Mouse (Mus musculus): ENCODE measurements around the gene Tmbim1.
"Not testable (repeated sequence)": the region's sequence is repeated elsewhere in the genome, so short reads cannot be mapped to it uniquely, and the experiment has no call there.

The Tmbim1 gene

DNA sequence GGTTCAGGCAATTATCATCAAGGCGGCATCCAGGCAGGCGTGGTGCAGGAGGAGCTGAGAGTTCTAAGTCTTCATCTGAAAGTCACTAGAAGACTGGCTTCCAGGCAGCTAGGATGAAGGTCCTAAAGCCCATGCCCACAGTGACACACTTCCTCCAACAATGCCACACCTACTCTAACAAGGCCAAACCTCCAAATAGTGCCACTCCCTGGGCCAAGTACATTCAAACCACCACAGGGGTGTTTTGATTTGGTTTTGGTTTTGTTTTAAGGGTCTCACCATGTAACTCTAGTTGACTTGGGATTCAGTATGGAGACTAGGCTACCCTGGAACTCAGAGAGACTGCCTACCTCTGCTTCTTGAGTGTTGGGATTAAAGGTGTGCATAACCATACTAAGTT, at the start of gene Tmbim1:
Gene Tmbim1, minus strand, starts transcription at position 101 of the 400 bp plus-strand sequence.
- DNase-seq (ENCODE audit: extremely low read depth, insufficient read length, low spot score), result no peak

DNA sequence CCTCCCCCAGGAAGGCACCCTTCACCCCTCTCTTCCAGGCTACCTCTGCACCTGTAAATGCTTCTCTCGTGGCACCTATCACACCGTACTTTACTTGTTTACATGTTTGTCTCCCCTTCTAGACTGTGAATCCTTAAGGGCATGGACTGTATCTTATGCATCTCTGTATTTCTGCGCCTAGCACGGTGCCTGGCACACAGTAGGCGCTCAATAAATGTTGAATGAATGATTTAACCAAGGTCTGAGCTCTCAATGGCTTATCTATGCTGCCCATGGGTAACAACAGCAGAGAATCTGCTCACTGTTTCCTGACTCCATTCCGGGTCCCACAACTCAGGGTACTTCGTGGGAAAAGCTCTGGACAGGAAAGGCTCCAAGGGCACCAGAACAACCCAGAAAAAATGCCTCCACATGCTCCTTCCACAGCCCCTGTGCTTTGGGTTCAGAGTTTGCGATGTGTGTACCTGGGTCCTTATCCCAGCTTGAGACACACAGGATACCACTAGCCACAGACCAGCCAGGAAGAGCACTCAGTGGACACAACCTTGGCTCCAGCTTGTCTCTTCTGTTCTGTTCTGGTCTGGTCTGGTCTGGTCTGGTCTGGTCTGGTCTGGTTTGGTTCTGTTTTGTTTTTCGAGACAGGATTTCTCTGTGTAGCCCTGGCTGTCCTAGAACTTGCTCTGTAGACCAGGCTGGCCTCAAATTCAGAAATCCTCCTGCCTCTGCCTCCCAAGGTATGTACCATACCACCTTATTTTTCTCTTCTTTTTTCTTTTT, 48.2 kb upstream of the Tmbim1 start:
- DNase-seq (ENCODE audit: extremely low read depth, insufficient read length, low spot score), result no peak

DNA sequence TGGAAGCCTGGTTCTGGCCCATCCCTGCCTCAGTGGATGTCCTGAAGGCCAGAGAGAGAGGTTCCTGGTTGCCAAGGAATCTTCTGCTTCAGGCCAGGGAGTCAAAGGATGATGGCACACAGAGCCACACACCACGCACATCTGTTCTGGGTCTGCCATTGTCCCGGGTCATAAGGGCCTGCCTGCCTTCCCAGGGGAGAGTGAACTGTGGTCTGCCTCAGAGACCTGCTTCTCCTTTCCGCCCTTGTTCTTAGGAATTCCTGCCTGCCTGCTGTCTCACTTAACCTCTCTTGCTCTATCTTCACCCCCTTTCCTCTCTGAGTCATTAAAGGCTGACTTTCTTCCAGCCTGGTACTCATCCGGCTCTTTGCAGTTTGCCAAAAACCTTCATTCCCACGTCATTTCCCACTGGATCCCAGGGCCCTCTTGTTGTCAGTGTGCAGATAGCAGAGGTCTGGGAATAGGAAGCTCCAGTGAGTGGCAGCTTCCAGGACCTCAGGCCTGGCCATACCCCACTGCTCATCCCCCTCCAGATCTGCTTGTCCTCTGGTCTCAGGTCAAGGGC, 47.2 kb upstream of the Tmbim1 start:
- DNase-seq (ENCODE audit: extremely low read depth, insufficient read length, low spot score), result peak; percentile 71

DNA sequence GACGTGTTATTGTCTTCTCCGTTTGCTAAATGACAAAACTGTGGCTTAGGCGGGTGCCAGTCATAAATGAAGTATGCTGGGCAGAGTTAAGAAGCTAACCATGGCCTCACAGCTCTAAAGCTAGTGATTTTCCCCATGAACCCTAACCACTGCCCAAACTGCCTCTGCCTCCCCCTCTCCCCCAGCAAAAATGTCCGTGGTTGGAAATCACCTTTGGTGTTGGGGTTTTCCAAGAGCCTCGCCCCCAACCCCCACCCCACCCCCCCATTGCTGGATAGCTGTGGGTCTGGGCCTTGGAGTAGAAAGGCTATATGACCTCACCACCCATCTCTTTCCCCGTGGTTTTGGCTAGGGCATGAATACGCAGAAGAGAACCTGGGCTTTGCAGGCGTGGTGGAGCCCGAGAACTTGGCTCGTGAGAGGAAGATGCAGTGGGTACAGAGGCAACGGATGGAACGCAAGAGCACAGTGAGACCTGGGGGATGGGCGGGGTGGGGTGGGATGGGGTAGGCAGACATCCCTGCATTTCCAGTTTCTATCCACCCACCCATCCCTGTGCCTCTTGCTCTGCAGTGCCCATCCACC, 45.9 kb upstream of the Tmbim1 start:
- no peak for DNase-seq (ENCODE audit: extremely low read depth, insufficient read length, low spot score)

DNA sequence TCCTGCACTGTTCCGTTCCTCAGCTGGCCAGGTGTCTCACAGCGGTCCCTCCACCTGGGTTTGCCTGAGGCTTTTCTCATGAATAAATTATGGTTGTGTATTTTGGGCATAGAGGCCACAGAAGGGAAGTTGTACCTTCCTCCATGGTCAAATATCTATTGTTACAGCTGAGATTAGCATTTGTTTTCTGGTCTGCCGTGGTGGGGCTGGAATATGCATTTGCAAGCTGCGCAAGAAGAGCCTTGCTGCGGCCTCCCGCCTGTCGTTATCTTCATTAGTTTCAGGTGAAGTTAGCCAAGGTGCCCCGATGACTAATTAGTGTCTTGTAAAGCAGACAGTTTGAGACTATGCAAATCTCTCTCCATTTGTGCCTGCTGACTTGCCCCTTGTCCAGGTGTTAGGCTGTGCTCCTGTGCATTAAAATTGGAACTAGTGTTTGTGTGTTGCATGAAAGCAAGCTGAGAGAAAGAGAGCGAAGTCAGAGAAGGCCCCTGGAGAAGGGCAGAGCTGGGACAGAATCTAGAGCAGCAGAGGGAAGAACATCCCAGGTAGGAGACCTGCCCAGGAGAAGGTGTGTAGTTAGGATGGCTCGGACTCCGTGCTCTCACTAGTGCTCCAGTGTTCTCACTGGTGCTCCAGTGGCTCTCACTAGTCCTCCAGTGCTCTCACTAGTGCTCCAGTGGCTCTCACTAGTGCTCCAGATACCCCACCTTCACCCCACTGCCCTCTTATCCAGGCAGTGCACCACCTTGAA, 38.9 kb upstream of the Tmbim1 start:
- no peak for DNase-seq (ENCODE audit: extremely low read depth, insufficient read length, low spot score)

DNA sequence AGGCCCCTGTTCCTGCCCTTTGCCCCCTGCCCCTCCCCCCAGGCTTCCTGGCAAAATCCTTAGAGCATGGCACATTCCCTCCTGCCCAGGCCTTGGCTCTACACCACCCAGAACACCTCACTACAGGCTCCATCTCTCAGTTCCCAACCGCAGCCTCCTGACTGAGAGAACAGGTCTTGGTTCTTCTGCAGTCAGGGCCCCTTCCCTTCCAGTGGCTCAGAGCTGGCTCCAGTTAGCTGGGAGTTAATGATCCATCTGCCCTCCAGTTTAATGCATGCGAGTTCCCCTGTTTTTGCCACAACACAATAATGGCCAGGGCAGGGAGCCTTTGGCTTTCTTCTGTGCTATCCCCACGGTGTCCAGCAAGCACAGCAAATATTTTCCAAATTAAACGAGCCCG, 37.7 kb upstream of the Tmbim1 start:
- DNase-seq (ENCODE audit: extremely low read depth, insufficient read length, low spot score), result no peak

DNA sequence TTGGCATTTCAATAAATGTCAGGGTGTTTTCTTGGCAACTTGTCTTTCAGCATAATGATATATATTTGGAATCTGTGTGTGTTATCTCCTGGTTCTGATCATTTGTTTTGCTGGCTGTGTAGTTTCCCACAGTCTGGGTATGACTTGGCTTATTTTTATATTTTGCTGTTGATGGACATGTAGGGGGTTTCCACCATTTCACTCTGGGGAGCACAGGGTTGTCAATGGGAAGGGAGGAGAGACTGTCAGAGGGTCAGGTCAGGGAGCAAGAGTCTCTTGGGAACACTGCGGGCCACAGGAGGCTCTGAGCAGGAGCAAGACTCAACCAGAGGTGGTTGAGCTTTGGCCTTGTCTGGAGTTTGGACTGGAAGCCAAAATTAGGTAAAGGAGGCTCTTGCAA, 36.9 kb upstream of the Tmbim1 start:
- DNase-seq (ENCODE audit: extremely low read depth, insufficient read length, low spot score), result no peak

DNA sequence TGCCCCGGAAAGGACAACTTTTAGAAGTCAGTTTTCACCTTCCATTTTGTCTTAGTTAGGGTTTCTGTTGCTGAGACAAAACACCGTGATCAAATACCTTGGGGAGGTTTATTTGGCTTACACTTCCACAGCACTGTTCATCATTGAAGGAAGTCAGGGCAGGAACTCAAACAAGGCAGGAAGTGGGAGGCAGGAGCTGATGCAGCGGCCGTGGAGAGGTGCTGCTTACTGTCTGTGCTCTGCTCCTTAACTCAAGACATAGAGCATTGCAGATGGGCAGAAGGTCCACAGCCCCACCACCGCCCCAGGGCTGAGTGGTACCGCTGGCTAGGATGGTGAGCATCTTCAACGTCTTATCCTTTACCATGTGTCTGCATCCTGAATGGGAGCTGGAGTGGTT, 36.5 kb upstream of the Tmbim1 start:
- no peak for DNase-seq (ENCODE audit: extremely low read depth, insufficient read length, low spot score)

DNA sequence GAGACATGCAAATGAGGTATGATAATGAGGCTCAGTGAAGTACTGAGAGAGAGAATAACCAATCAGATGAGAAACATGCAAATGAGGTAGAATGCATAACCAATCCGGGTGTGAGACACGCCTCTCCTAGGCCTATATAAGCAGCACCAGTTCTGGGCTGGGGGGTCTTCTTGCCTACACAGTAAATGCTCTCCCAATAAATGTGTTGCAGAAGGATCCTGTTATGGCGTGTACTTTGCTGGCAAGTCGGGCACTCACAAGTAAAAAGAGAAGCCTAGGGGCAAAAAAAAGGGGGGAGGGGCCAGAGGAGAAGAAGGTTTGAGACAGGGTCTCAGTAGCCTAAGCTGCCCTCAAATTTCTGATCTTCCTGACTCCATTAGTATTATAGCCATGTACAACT, 35.6 kb upstream of the Tmbim1 start:
- DNase-seq (ENCODE audit: extremely low read depth, insufficient read length, low spot score), result not testable (repeated sequence)

DNA sequence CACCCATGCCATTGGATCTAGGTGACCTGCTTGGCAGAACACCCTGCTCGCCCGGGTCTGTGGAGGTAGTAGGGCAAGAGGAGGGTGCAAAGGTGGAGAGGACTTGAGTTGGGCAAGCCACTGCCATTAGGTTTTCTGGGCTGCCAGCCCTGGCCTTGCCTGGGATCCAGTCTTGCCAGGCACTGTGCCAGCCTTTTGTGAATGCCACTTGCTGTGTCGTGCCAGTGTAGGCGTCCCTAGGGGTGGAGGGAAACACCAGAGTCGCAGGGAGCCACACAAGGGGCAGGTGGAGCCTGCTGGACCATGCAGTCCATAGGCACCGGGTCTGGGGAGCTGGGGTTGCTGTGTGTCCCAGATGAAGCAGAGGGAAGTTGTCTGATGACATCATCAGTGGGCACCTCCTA, 34.9 kb upstream of the Tmbim1 start:
- DNase-seq (ENCODE audit: extremely low read depth, insufficient read length, low spot score), result no peak

DNA sequence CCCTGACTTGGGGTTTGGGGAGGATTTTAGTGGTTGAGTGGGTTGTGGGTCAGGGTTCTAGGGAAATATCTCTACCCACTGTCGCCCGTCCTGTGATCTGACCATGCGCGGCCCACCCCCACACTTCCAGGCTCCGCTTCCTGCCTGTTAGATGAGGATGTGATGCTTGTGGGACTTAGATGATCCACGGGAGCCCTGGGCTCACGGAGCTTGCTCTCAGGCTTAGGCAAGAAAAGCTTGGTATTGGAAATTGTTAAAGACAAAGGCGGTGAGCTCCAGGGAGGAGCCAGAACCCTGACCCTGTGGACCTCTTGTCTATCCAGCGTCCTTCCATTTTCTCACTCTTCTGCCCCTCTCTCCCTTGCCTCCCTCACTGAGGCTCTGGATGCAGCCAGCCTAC, 34.5 kb upstream of the Tmbim1 start:
- DNase-seq (ENCODE audit: extremely low read depth, insufficient read length, low spot score), result no peak

DNA sequence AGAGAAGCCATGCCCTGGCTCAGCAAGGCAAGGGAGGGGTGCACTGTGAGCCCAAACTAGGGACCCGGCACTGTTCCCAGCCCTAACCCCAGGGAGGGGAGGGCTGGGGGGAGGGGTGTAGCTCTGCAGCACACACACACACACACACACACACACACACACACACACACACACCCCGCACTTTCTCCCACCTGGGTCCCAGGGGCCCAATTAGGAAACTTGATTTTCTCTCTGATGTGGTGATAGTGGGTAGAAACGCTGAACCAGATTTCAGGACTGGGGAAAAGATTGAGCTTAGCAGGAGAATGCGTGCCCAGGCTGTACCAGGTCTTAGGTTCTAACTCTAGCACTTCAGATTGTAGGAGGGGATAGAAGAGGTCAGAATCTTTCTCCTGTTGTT, 33.2 kb upstream of the Tmbim1 start:
- DNase-seq (ENCODE audit: extremely low read depth, insufficient read length, low spot score), result no peak

DNA sequence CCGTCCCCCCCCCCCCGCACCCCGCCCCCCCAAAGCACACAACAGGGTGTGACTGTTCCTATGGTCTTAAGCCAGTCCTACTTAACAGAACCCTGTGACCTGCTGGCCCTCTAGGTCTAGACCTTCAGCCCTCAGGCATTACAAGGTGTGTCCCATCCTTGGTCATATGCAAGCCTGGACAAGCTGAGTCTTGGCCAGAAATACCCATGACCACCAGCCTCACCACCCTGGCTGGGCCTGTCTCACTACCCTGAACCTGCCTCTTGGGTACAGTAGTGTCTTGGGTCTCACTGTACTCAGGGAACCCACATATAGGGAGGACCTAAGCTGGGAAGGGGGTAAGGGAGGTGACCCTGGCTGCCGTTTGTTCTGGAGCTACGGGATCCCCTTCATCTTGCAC, 32.6 kb upstream of the Tmbim1 start:
- DNase-seq (ENCODE audit: extremely low read depth, insufficient read length, low spot score), result no peak

DNA sequence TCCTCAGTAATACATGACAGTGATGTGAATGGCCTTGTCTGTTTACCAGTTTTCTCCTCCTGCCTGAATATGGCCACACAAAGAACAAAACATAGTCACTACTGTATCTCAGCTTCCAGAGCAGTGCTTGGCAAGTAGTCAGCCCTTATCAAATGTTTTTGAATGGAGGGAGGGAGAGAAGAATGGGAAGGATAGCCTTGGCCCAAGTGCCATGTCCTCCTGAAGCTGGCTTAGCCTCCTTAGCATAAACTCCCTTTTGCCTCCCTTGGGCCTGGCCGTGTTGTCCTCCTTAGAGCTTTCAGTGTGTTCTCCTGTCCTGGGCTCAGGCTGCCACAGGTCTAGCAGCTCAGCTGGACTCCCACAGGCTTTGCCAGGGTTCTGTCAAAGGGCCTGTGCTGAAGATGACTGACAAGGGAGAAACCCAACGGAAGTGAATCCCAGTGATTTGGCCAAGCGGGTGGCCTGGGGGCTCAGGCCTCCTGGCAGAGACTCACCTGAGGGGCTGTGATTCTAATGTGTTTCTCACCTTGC, 31.9 kb upstream of the Tmbim1 start:
- DNase-seq (ENCODE audit: extremely low read depth, insufficient read length, low spot score), result no peak

DNA sequence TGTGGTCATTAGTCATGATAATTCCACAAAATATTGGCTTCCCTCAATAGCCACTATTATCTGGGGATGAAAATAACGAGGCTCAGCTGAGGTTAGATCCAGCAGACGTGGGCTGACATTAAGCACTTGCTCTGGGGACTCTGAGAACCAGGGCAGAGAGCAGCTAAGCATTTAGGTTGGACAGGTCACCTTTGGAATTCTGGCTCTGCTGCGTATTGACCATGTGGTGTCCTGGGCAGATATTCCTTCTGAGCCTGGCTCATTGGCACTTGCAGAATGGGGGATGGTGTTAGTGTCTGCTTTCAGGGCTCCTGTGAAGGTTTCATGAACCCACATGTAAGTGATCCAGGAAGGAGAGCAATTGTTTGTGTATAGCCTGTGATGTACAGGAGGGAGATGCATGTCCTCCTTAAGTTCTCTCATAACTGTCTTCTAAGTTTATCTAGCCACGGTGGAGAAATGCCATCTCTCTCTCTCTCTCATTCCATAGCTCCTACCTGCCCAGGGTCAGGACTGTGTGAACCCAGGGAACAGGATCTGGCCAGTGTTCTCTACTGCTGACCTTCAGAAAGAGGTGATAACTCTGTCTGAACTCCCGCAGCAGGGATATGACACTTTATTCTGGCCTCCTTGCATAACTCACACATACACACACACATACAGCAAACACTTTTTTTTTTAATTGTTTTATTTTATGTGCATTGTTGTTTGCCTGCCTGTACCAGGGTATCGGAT, 30.2 kb upstream of the Tmbim1 start:
- DNase-seq (ENCODE audit: extremely low read depth, insufficient read length, low spot score), result no peak

DNA sequence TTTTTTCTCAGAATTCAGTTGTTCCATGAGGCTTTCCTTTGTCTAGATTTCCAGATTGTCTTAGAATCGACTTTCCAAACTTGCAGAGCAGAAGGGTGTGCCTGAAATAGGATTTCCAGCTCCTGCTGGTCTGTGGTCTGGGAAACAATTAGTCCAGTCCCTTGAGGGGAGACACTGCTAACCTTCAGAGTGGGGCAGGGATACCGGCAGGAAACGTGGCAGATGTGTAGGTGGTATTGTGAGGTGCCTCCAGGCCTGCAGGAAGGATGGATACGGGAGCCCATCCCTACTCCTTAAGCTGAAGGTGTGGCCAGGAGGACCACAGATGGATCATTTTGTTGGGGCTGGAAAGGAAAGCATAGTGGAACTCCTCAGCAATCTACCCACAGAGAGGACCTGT, 29.6 kb upstream of the Tmbim1 start:
- DNase-seq (ENCODE audit: extremely low read depth, insufficient read length, low spot score), result no peak

DNA sequence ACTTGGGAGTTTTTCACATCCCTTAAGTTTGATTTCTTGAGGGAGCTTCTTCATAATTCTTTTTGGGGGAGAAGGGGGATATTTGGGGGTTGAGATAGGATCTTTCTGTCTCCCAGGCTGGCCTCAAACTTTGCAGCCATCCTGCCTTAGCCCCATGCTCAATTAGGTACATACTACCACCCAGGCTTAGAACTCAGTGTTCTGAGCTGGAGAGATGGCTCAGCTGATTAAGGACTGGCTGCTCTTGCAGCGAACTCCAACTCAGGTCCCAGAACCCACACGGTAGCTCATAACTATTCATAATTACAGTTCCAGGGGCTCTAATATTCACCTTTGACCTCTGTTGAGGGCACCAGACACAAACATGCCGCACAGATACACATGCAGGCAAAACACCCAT, 29.2 kb upstream of the Tmbim1 start:
- DNase-seq (ENCODE audit: extremely low read depth, insufficient read length, low spot score), result no peak

DNA sequence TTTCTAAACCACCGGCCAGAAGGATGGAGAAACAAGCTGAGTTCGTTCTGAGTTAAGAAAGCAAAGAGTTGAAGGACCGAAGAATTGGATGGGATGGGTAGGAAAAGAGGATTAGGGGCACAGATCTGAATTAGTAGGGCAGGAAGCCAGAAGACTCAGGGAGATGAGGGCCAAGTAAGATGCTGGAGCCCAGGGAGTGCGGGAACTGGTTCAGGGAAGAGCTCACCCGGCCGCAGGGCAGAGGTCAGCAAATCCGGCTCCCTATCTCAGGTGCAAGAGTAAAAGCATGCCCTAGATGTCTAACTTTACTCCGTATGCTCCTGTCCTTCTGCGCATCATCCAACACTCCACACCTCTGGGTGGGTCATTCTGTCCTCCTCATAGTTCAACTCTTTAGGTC, 27.5 kb upstream of the Tmbim1 start:
- no peak for DNase-seq (ENCODE audit: extremely low read depth, insufficient read length, low spot score)

DNA sequence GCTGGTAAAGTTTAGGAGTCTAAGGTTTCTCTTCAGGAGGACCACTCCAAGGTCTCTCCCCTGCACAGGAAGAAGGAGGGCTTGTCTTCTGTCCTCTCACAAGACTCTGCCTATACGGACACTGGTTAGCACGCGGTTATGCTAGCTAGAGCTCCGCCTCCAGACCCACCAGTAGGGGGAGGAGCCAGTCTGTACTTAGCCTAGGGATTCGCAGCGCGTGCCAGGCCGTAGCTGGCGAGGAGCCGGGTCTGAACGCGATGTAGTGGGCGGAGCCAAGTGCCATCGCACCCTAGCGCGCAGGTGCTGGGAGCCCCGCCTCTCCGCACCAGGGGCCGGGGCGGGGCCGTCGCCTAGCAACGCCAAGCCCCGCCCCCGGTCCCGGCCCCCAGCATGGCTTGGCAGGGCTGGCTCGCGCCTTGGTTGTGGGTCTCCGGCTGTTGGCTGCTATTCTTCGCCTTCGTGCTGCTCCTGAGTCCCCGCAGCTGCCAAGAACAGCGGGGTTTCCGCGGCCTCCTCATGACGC, 26.9 kb upstream of the Tmbim1 start:
- peak; percentile 100 for DNase-seq (ENCODE audit: extremely low read depth, insufficient read length, low spot score)

DNA sequence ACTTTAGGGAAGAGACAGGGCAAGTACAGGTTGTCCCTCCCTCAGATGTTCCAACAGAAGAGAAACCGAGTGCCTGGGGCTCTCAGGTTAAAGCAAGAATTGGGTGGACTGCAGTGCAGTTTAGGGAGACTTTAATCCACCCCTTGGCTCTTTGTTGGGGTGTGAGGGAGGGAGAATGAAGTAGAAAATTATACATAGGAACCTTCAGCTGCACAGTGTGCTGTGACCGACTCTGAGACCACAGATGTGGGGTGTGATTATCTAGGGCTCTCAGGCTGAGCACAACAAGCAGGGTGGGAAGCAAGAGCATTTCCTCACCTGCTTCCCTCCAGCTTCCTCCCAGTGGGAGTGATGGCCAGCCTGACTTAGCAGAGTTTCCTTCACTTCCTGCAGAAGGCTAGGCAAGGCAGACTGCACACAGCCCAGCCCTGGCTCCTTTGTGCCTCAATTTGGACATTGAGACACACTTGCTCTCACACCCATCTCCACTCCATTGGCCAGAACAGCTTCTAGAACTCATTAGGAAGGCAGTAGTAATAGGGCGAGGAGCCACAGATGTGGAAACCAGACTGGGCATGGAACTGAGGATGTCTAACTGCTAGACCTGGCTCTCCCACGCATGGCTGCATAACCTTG, 25.7 kb upstream of the Tmbim1 start:
- no peak for DNase-seq (ENCODE audit: extremely low read depth, insufficient read length, low spot score)

Data from 3134 (cell line).